Mouse (Mus musculus): ENCODE data around the gene Slc36a4. TPM values are rescaled to one million over a fixed set of nuclear protein-coding genes. Genes with fewer than 3 reads are reported as not detected.

The Slc36a4 gene
- 3.5 and 8.6 TPM in 2 replicates for polyA plus RNA-seq (2012; rRNA removed; ENCODE audit: low replicate concordance)

DNA sequence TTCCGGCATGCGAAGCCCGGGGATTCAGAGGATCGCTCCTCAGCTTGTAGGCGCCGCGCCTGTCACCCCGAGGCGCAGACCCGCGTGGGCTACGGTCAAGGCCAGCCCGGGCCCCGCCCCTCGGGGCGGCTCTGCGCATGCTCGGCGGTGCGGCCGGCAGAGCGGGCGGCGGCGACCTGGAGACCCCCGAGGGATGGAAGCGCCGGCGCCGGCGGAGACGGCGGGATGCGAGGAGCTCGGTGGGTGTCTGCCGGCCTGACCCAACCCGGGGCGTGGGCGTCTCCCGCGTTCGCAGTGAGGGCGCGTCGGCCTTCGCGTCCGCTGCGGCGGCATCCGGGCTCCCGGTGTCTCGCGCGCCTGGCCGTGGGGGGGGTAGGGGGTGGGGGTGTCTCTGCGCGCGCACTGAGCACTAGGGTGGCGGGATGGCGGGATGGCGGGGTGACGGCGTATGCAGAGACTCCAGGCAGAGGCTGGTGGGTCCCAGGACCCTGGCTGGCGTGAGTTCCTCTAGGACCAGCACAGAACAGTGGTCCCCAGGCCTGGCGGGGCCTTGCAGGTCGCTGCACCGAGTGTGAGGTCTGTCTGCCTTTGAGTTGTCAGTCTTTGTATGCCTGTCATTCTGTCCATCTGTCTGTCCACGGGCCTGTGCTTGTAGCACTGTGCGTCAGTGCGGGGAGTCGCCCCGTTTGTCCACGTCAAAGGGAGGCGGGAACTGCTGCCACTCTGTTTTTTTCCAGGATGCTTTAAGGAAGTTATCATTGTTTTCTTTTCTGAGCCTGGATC is at the start of gene Slc36a4:
Gene Slc36a4 (plus strand): TSS at position 140 of the 783 bp plus-strand sequence.

Other genes starting within 250 kb of the Slc36a4 start
- 7.2 and 8.5 TPM in 2 replicates for gene Smco4, start 216.3 kb upstream of the Slc36a4 start, polyA plus RNA-seq (2012; rRNA removed; ENCODE audit: low replicate concordance)
- 0.06 and 0.27 TPM in 2 replicates for gene Deup1, start 81.8 kb upstream of the Slc36a4 start, polyA plus RNA-seq (2012; rRNA removed; ENCODE audit: low replicate concordance)
- not detected in 2 replicates for gene Mtnr1b, start 164.8 kb downstream of the Slc36a4 start, polyA plus RNA-seq (2012; rRNA removed; ENCODE audit: low replicate concordance)

Measured in mammary gland, adult 2 months (tissue).